Mouse (Mus musculus): Measurements from ENCODE around the gene Il12rb1.

- TF ChIP-seq CTCF (IDR thresholded peaks at IDR 0.05; ENCODE audit: low read depth, low read length) (no peak), POLR2A (IDR thresholded peaks at IDR 0.05; ENCODE audit: borderline replicate concordance, low read depth, low read length) (no peak)
These were observed 17.0 kb upstream of the Il12rb1 start for GRCm38 (mm10) chr8:70791294-70791701.
